Mouse (Mus musculus): ENCODE results near the gene Dars. TPM values are rescaled to one million over a fixed set of nuclear protein-coding genes. Genes with fewer than 3 reads are reported as not detected.

Gene Dars
- total RNA-seq (2014; fragmentation: Nextera tagmentation): 170 and 189 TPM in 2 replicates
- total RNA-seq (2017): 304 and 334 TPM in 2 replicates

GRCm38 (mm10) chr1:128416584-128417532 lies at the start of gene Dars:
Gene Dars (minus strand): TSS chr1:128417368.
- peak; percentile 91 for ATAC-seq (replicated peaks; ENCODE audit: poor library complexity, severe bottlenecking)

DNA sequence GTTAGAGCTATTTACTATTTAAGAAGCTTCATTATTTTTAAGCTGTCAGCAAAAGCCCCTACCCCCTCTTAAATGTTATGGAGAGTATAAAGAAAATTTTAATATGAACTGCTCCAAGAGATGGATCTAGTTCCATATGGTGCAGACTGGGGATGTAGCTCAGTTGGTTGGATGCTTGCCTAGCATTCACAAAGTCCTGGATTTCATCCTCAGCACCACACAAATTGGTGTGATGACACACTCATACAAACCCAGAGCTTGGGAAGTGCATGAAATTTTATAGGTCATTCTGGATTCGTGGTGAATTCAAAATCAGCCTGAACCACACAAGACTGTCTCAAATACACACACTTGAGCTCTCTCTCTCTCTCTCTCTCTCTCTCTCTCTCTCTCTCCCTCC lies 49.7 kb upstream of the Dars start:
- ATAC-seq (replicated peaks; ENCODE audit: poor library complexity, severe bottlenecking): no peak

DNA sequence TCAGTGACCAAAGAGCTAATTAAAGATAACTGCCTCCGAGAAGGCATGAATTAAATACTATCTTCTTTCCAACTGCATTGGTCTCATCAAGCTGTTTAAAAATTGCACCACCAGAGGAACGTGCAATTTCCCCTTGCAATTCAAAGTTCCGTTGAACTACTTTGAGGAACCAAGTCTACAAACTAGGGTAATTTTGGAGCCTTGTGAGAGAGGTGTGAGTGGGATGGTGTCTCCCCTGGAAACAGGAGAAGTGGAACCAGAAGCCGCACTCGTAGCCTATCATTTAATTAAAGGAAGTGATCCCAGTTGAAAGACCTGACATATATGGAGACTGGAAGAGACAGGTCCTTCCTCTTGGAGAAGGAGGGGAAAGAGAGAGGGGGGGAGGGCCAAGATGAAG lies 46.3 kb upstream of the Dars start:
- ATAC-seq (replicated peaks; ENCODE audit: poor library complexity, severe bottlenecking): peak; percentile 85

DNA sequence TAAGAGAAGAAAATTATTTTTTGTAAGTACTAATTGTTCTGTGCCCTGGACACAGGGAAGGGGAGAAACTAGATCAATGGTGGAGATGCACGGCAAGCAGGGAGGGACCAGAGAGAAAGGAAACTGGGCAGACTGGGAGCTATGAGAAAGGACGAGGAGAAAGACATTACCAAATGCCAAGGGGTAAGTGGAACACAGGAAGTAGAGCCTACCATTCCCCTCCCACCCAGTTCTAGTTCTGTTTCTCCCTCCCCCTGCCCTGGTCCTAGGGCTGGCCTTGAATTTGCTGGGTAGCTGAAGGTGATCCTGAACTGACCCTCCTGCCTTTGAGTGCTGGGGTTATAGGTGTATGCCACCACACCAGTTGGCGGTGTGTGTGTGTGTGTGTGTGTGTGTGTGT lies 45.2 kb upstream of the Dars start:
- peak; percentile 57 for ATAC-seq (replicated peaks; ENCODE audit: poor library complexity, severe bottlenecking)

DNA sequence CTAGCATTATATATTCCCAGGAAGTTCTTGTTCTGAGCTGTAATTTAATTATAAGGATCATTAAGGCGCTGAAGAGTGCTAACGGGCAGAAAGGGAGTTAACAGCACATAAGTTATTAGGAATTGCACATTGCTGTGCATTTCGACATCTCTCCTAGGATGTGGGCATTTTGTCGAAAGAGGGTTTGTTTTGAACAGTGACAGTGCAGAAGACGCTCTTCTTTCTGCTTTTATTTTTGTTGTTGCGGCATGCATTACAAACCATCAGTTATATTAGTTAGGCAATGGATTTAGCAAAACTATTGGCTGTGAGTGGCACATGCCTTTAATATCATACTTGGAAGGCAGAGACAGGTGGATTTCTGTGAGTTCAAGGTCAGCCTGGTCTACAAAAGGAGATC lies 43.6 kb upstream of the Dars start:
- ATAC-seq (replicated peaks; ENCODE audit: poor library complexity, severe bottlenecking): peak; percentile 53

DNA sequence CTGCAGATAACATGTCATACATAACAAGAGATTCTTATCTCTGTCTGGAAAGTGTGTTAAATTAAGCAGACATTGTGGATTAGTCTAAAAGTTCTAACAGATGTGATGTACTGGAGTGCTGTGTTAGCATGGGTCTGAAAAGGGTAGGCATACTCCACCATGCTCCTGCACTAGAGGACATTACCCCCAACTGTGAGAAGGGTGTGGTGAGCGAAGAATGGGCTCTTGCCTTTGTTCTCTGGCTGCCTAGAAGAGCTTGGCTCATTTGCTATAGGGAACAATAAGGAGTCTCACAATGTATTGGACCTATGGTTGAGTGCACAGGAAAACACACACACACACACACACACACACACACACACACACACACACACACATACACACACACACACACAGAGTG lies 42.3 kb upstream of the Dars start:
- ATAC-seq (replicated peaks; ENCODE audit: poor library complexity, severe bottlenecking): no peak

DNA sequence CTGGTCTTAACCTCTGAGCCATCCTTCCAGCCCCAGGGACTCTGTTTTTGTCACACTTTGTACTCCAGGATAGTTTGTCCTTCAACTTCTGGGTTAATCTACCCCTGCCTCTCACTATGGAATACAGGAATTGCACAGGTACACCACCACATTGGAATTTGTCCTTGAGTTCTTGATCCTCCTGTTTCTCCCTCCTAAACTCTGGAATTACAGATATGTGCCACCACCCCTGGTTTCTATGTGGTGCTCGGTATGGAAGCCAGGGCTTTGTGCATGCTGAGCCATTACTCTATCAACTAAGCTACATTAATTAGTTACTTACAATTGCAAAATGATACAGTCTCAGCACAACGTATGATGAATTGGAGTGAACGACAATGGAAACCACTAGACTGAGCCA lies 41.8 kb upstream of the Dars start:
- no peak for ATAC-seq (replicated peaks; ENCODE audit: poor library complexity, severe bottlenecking)

DNA sequence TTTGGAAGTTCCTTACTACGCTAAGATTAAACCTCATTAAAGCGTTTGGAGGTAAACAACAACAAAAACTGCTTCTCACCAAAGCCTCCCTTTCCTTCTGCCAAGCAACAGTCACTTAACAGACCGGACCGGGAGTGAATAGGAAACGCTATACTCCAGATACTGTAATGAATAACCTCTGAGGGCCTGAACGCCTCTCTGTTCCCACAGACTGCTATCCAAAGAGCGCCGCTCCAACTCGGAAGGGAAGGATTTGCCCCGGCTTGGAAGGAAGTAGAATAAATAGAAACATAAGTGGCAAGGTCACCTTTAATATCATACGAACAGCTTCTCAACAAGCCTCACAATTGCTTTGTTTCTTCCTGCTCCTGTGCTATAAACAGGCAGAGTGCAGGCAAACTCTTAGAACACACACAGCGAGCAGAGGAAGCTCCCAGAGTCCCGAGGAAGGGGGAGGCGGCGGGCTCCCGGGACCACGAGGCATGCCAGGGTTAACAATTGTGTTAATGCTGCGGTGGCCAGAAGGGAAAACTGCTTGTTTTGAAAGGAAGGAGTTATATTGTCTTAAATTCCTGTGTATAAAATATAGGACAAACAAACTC lies 39.8 kb upstream of the Dars start:
- ATAC-seq (replicated peaks; ENCODE audit: poor library complexity, severe bottlenecking): no peak

DNA sequence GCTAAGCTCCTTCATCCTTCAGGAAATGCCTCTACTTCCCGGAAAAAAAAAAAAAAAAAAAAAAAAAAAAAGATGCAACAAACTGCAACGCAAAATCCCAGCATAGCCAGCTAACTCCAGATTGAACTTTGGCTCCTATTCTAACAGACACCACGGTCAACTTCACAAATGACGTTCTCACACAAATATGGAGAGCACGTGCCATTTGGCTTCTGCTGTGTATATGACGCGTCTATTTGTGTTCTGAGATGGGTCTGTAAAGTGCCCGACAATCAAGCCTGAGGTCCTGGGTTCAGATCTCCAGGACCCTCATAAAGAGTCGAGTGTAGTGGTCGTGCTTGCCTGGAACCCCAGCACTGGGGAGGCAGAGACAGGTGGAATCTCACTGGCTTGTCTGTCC lies 39.1 kb upstream of the Dars start:
- ATAC-seq (replicated peaks; ENCODE audit: poor library complexity, severe bottlenecking): no peak

GRCm38 (mm10) chr1:128452210-128452609 lies 35.0 kb upstream of the Dars start:
- no peak for ATAC-seq (replicated peaks; ENCODE audit: poor library complexity, severe bottlenecking)

DNA sequence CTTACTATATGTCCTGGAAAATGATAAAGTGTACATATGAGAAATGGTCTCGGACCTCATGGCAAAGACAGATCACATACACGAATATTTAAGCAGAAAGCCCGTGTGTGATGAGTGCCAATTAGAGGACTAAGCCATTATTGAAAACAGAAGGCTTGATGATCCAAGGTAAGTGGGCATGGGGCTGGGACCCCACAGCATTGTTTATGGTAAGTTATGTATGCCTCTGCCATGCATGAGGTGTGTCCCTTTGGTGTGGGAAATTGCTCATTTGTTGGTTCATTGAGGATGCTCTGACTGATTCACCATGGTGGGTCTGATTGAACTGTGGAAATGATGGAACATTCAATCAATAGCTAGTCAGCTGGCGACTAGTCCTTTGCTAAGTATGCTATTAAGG lies 34.0 kb upstream of the Dars start:
- ATAC-seq (replicated peaks; ENCODE audit: poor library complexity, severe bottlenecking): no peak

GRCm38 (mm10) chr1:128447206-128447902 lies 30.2 kb upstream of the Dars start:
- peak; percentile 89 for ATAC-seq (replicated peaks; ENCODE audit: poor library complexity, severe bottlenecking)

DNA sequence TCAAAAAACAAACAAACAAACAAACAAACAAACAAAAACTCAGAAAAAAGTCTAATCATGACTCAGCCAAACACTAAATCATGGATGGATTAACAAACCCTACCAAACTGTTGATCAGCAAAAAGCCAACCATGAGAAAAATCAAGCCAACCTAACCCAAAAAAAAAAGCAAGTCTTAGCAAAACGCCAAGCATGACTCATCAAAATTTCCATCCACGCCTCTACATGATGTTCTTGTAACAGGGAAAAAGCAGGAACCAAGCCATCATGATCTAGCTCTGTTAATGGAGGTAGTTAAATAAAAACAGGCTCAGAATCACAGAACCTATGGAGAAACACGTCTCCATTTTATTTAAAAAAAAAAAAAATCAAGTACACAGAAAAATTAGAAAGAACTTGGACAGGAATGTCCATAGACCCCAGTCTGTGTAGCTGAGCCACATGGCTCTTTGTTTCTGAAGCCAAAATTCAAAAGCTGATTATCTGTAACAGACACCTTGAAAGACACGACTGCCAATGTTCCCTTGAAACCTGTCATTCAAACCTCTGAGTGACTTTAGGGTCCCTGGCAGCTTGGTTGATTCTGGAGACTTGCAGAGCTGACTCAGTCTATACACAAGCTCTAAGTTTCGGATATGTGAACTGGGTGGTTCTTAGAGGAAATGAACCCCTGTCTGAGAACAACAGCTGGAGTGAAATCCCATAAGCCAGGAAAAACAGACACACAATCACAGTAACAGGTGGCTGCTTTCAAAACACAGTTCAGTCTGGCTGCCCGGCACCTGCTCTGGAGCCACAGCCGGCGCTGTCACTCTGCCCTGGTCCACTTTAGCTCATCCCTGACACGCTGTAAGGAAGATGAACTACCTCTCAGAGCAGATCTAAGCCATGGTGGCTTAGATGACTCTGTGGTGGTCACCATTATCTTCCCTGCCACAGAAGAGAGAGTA lies 27.0 kb upstream of the Dars start:
- 0 out of 2 replicates have a peak, but pooled peaks have one; percentile 13 for ATAC-seq (replicated peaks; ENCODE audit: poor library complexity, severe bottlenecking)

DNA sequence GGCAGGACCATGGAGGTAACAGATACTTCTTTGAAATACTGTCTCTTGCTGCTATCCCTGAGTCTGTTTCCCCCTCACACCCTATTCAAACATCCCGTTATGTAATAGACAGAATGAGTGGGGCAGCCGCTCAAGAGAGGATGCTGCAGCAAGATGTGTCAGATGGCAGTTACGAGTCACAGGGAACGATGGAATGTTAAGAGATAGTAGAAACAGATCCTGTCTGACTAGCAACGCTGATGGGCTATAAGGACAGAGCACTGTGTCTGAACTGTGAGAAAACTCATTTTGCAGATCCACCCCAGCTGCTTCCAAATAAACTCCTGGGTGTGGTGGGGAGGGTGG lies 23.9 kb upstream of the Dars start:
- peak; percentile 38 for ATAC-seq (replicated peaks; ENCODE audit: poor library complexity, severe bottlenecking)

GRCm38 (mm10) chr1:128440386-128441128 lies 23.4 kb upstream of the Dars start:
- no peak for ATAC-seq (replicated peaks; ENCODE audit: poor library complexity, severe bottlenecking)

DNA sequence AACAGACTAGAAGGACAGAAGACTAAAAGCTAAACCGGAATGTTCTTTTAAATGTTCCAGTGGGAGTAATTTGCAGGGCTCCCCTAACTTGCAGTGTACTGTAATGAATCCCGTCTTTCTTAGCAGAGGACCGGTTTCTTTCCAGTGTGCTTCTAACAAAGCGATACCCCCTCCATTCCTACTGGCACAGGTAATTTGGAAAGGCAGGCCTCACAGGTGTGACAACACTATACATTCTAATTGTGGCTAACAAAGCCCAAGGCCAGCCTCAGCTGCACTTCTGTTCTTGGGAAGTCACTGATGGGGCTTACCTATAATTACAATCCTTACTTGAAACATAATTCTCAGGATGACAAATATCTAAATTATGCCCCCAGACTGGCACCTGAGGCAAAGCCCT lies 22.4 kb upstream of the Dars start:
- ATAC-seq (replicated peaks; ENCODE audit: poor library complexity, severe bottlenecking): no peak

DNA sequence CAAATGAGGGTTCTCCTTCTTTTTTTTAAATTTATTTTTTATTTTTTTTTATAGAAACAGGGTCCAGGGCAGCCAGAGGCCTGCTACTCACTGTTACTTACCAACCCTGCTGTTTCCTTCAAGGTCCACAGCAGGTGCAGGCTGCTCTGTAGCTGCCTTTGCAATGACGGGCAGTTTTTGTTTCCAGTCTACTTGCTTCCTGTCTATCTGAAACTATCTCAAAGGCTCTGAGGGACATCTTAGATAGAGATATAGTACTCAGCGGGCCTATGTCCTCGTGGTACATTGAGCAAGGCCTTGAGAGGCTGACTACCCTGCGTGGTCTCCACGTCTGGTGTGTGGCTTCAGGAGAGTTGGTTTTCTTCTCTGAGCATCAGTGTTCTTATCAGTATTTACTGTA lies 21.4 kb upstream of the Dars start:
- ATAC-seq (replicated peaks; ENCODE audit: poor library complexity, severe bottlenecking): peak; percentile 61

- ATAC-seq (replicated peaks; ENCODE audit: poor library complexity, severe bottlenecking): no peak
Observed at GRCm38 (mm10) chr1:128437276-128437675, 20.1 kb upstream of the Dars start.

- ATAC-seq (replicated peaks; ENCODE audit: poor library complexity, severe bottlenecking): peak; percentile 92
Observed at GRCm38 (mm10) chr1:128436015-128436414, 18.8 kb upstream of the Dars start.
